Mouse (Mus musculus): ENCODE measurements around the gene Cyp27b1. TPM values are rescaled to one million over a fixed set of nuclear protein-coding genes. Genes with fewer than 3 reads are reported as not detected.
A peak's percentile ranks its signal among the peaks of the same experiment; 100 is the strongest.

The Cyp27b1 gene
- polyA plus RNA-seq (2014; fragmentation: Nextera tagmentation; extraction: Ambion mirVana) = 0.11 and 0.13 TPM in 2 replicates

DNA sequence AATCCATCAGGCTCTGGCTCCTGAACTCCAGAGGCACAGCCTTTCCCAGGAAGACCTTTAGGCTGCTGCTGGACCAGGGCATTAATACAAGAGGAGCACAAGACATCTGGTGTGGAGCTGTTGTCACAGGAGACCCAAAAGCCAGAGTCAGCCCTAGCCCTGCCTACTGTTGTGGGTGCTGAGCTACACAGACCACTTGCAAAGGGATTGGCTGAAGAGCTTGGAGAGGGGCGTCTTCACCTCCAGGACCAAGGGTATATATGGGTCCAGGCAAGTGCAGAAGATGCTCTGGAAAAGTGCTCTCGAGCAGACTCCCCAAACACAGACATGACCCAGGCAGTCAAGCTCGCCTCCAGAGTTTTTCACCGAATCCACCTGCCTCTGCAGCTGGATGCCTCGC is at the start of gene Cyp27b1:
TSS of gene Cyp27b1 (plus strand) at position 297 of the 400 bp plus-strand sequence.
- peaks cover 18% of the 10 kb centered on the region for H3K4me1 ChIP-seq (ENCODE audit: control insufficient read depth, insufficient read depth, low read length)
- 34% methylated on average over 5 of the region's 5 CpGs for WGBS (ENCODE audit: insufficient replicate concordance)

DNA sequence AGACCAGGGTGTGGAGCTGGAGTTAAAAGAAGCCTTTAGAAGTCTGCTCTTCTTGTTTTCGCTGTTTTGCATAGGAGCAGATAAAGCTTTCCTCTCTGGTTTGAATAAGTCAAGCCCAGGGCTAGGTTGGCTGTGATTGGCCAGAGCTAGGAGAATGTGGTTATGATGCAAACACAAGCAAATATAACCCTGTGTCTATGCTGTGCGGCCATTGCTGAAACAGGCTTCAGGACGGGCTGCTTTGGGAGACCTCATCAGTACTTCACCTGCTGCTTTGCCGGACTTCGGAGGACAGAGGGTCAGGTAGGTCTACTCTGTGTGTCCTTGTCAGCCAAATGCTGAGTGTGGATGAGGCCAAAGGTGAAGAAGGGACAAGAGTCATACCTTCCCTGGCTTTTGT is 47.5 kb upstream of the Cyp27b1 start, which contains the start of gene Avil:
TSS of gene Avil (plus strand) at position 181 of the 400 bp plus-strand sequence.
- H3K4me1 ChIP-seq (ENCODE audit: control insufficient read depth, insufficient read depth, low read length) = no peaks in the 10 kb centered on the region
- H3K9me3 ChIP-seq (replicated peaks; ENCODE audit: control insufficient read depth, low read length) = no peaks in the 10 kb centered on the region
- 83% methylated on average over 5 of the region's 5 CpGs for WGBS (ENCODE audit: insufficient replicate concordance)
- H3K9ac ChIP-seq (ENCODE audit: low read depth, low read length) = no peak within 1 kb of the TSS
- no peak within 1 kb of the TSS for H3K4me2 ChIP-seq
- no peak within 1 kb of the TSS for H3K27ac ChIP-seq (ENCODE audit: low read depth, low read length)
- H3K36me3 ChIP-seq (ENCODE audit: control insufficient read depth, insufficient read depth, low read length) = peaks cover 21% of the 10 kb centered on the region
- H3K27me3 ChIP-seq (ENCODE audit: control insufficient read depth, insufficient read depth, low read length) = no peaks in the 10 kb centered on the region
- no peak within 1 kb of the TSS for H3K4me3 ChIP-seq (ENCODE audit: low read depth, low read length)
- ATAC-seq (replicated peaks; ENCODE audit: insufficient number of reproducible peaks, low FRiP score, low TSS enrichment) = no peak

More for the DNA sequence above, at the start of gene Cyp27b1:
- Histone ChIP-seq H3K27ac (ENCODE audit: low read depth, low read length) (no peak within 1 kb of the TSS), H3K4me2 (peak within 1 kb of the TSS; percentile 34), H3K4me3 (ENCODE audit: low read depth, low read length) (peak within 1 kb of the TSS; percentile 25), H3K9me3 (replicated peaks; ENCODE audit: control insufficient read depth, low read length) (no peaks in the 10 kb centered on the region), H3K27me3 (ENCODE audit: control insufficient read depth, insufficient read depth, low read length) (peaks cover 57% of the 10 kb centered on the region), H3K36me3 (ENCODE audit: control insufficient read depth, insufficient read depth, low read length) (peaks cover 3% of the 10 kb centered on the region; the same call in 1 of the 2 replicates), H3K9ac (ENCODE audit: low read depth, low read length) (0 out of 2 replicates have a peak within 1 kb of the TSS, but pooled peaks have one; percentile 22)
- no peak for ATAC-seq (replicated peaks; ENCODE audit: insufficient number of reproducible peaks, low FRiP score, low TSS enrichment)

DNA sequence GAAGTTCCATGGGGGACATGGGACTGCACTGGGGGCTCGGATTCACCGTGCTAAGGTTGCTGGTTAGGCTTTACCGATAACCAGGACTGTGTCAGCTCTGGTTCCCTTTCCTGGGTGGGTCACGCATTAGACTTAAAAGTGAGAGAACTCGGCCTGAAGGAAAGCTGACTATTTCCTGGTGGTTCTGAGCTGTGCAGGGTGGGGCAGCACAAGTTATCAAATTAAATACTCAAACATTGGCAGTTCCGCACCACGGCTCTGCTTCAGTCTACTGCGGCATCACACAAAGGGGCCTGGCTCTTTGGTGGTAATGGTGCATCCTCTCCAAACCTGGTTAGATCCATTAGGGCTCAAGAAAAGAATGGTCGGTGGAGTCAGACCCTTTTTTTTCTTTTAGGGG is 46.8 kb upstream of the Cyp27b1 start:
- Histone ChIP-seq H3K4me1 (ENCODE audit: control insufficient read depth, insufficient read depth, low read length) (no peaks in the 10 kb centered on the region), H3K4me3 (ENCODE audit: low read depth, low read length) (no peak overlapping the region), H3K4me2 (no peak overlapping the region), H3K27ac (ENCODE audit: low read depth, low read length) (no peak overlapping the region), H3K9me3 (replicated peaks; ENCODE audit: control insufficient read depth, low read length) (no peaks in the 10 kb centered on the region), H3K27me3 (ENCODE audit: control insufficient read depth, insufficient read depth, low read length) (no peaks in the 10 kb centered on the region), H3K9ac (ENCODE audit: low read depth, low read length) (no peak overlapping the region), H3K36me3 (ENCODE audit: control insufficient read depth, insufficient read depth, low read length) (peaks cover 18% of the 10 kb centered on the region)
- ATAC-seq (replicated peaks; ENCODE audit: insufficient number of reproducible peaks, low FRiP score, low TSS enrichment) = no peak
- WGBS (ENCODE audit: insufficient replicate concordance) = 80% methylated on average over 9 of the region's 9 CpGs

- H3K9me3 ChIP-seq (replicated peaks; ENCODE audit: control insufficient read depth, low read length) = no peaks in the 10 kb centered on the region
- H3K4me2 ChIP-seq = no peak overlapping the region
- no peak overlapping the region for H3K9ac ChIP-seq (ENCODE audit: low read depth, low read length)
- no peak for ATAC-seq (replicated peaks; ENCODE audit: insufficient number of reproducible peaks, low FRiP score, low TSS enrichment)
- no peak overlapping the region for H3K27ac ChIP-seq (ENCODE audit: low read depth, low read length)
- no peak overlapping the region for H3K4me3 ChIP-seq (ENCODE audit: low read depth, low read length)
- 85% methylated on average over 1 of the region's 1 CpGs for WGBS (ENCODE audit: insufficient replicate concordance)
- peaks cover 18% of the 10 kb centered on the region for H3K36me3 ChIP-seq (ENCODE audit: control insufficient read depth, insufficient read depth, low read length)
- no peaks in the 10 kb centered on the region for H3K4me1 ChIP-seq (ENCODE audit: control insufficient read depth, insufficient read depth, low read length)
- no peaks in the 10 kb centered on the region for H3K27me3 ChIP-seq (ENCODE audit: control insufficient read depth, insufficient read depth, low read length)
Measured at GRCm38 (mm10) chr10:127002056-127002455, 46.0 kb upstream of the Cyp27b1 start.

GRCm38 (mm10) chr10:127002765-127003164 is 45.3 kb upstream of the Cyp27b1 start:
- H3K4me3 ChIP-seq (ENCODE audit: low read depth, low read length) = no peak overlapping the region

GRCm38 (mm10) chr10:127003334-127003733 is 44.7 kb upstream of the Cyp27b1 start:
- Histone ChIP-seq H3K27ac (ENCODE audit: low read depth, low read length) (no peak overlapping the region), H3K27me3 (ENCODE audit: control insufficient read depth, insufficient read depth, low read length) (no peaks in the 10 kb centered on the region), H3K4me3 (ENCODE audit: low read depth, low read length) (no peak overlapping the region), H3K4me1 (ENCODE audit: control insufficient read depth, insufficient read depth, low read length) (no peaks in the 10 kb centered on the region), H3K36me3 (ENCODE audit: control insufficient read depth, insufficient read depth, low read length) (peaks cover 10% of the 10 kb centered on the region), H3K9ac (ENCODE audit: low read depth, low read length) (no peak overlapping the region), H3K9me3 (replicated peaks; ENCODE audit: control insufficient read depth, low read length) (no peaks in the 10 kb centered on the region), H3K4me2 (no peak overlapping the region)
- no peak for ATAC-seq (replicated peaks; ENCODE audit: insufficient number of reproducible peaks, low FRiP score, low TSS enrichment)
- WGBS (ENCODE audit: insufficient replicate concordance) = 83% methylated on average over 8 of the region's 8 CpGs

More at GRCm38 (mm10) chr10:127002765-127003164, 45.3 kb upstream of the Cyp27b1 start:
- H3K4me2 ChIP-seq = no peak overlapping the region
- no peak for ATAC-seq (replicated peaks; ENCODE audit: insufficient number of reproducible peaks, low FRiP score, low TSS enrichment)
- no peaks in the 10 kb centered on the region for H3K27me3 ChIP-seq (ENCODE audit: control insufficient read depth, insufficient read depth, low read length)
- H3K9me3 ChIP-seq (replicated peaks; ENCODE audit: control insufficient read depth, low read length) = no peaks in the 10 kb centered on the region
- peaks cover 16% of the 10 kb centered on the region for H3K36me3 ChIP-seq (ENCODE audit: control insufficient read depth, insufficient read depth, low read length)
- 83% methylated on average over 5 of the region's 5 CpGs for WGBS (ENCODE audit: insufficient replicate concordance)
- no peaks in the 10 kb centered on the region for H3K4me1 ChIP-seq (ENCODE audit: control insufficient read depth, insufficient read depth, low read length)
- no peak overlapping the region for H3K9ac ChIP-seq (ENCODE audit: low read depth, low read length)
- H3K27ac ChIP-seq (ENCODE audit: low read depth, low read length) = no peak overlapping the region

- H3K4me1 ChIP-seq (ENCODE audit: control insufficient read depth, insufficient read depth, low read length) = no peaks in the 10 kb centered on the region
- no peak overlapping the region for H3K27ac ChIP-seq (ENCODE audit: low read depth, low read length)
- no peak overlapping the region for H3K4me2 ChIP-seq
- no peak for ATAC-seq (replicated peaks; ENCODE audit: insufficient number of reproducible peaks, low FRiP score, low TSS enrichment)
- H3K9me3 ChIP-seq (replicated peaks; ENCODE audit: control insufficient read depth, low read length) = no peaks in the 10 kb centered on the region
- 80% methylated on average over 7 of the region's 7 CpGs for WGBS (ENCODE audit: insufficient replicate concordance)
- H3K36me3 ChIP-seq (ENCODE audit: control insufficient read depth, insufficient read depth, low read length) = peaks cover 5% of the 10 kb centered on the region
- no peak overlapping the region for H3K9ac ChIP-seq (ENCODE audit: low read depth, low read length)
- no peak overlapping the region for H3K4me3 ChIP-seq (ENCODE audit: low read depth, low read length)
- H3K27me3 ChIP-seq (ENCODE audit: control insufficient read depth, insufficient read depth, low read length) = no peaks in the 10 kb centered on the region
Measured at GRCm38 (mm10) chr10:127003806-127004205, 44.2 kb upstream of the Cyp27b1 start.

DNA sequence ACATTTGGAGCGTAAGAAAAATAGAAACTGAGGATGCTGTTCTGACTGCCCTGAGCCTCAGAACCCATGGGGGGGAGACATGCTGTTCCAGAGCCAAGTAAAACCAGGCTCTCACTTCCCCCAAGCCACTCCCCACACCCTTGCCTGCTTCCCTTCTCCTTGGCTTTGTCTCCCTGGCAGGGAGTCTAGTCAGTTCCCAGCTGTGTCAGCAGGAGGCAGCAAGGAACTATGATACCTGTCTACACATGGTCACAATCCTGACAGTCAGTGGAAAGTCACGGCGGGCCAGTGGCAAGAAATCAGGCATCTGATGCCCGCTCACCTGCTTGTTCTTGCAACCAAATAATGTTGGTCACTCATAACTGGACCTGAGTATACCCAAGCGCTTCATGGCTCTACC is 31.6 kb upstream of the Cyp27b1 start:
- Histone ChIP-seq H3K9me3 (replicated peaks; ENCODE audit: control insufficient read depth, low read length) (no peaks in the 10 kb centered on the region), H3K4me2 (no peak overlapping the region), H3K36me3 (ENCODE audit: control insufficient read depth, insufficient read depth, low read length) (0 out of 2 replicates have a peak, but pooled peaks cover 3% of the 10 kb centered on the region), H3K4me3 (ENCODE audit: low read depth, low read length) (no peak overlapping the region), H3K27ac (ENCODE audit: low read depth, low read length) (no peak overlapping the region), H3K4me1 (ENCODE audit: control insufficient read depth, insufficient read depth, low read length) (no peaks in the 10 kb centered on the region), H3K9ac (ENCODE audit: low read depth, low read length) (no peak overlapping the region), H3K27me3 (ENCODE audit: control insufficient read depth, insufficient read depth, low read length) (no peaks in the 10 kb centered on the region)
- ATAC-seq (replicated peaks; ENCODE audit: insufficient number of reproducible peaks, low FRiP score, low TSS enrichment) = no peak
- WGBS (ENCODE audit: insufficient replicate concordance) = 57% methylated on average over 5 of the region's 5 CpGs

DNA sequence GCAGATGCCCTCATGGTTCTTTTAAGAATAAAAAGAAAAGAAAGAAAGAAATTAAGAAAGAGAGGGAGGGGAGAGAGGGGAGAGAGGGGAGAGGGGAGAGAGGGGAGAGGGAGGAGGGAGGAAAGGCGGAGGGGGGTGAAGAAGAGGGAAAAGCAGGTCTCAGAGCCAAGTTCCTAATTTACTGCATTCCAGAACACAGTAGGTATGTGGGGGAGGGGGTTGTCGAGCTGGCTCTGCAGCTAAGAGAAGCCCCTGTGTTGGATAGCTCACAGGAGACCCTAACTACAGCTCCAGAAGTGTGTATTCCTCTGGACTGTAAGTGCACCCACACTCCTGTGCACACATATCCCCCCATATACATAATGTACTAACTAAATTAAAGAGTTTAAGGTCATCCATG is 31.0 kb upstream of the Cyp27b1 start:
- Histone ChIP-seq H3K9me3 (replicated peaks; ENCODE audit: control insufficient read depth, low read length) (no peaks in the 10 kb centered on the region), H3K27me3 (ENCODE audit: control insufficient read depth, insufficient read depth, low read length) (no peaks in the 10 kb centered on the region), H3K4me3 (ENCODE audit: low read depth, low read length) (no peak overlapping the region), H3K27ac (ENCODE audit: low read depth, low read length) (no peak overlapping the region), H3K4me2 (no peak overlapping the region), H3K9ac (ENCODE audit: low read depth, low read length) (no peak overlapping the region), H3K4me1 (ENCODE audit: control insufficient read depth, insufficient read depth, low read length) (no peaks in the 10 kb centered on the region), H3K36me3 (ENCODE audit: control insufficient read depth, insufficient read depth, low read length) (0 out of 2 replicates have a peak, but pooled peaks cover 3% of the 10 kb centered on the region)
- WGBS (ENCODE audit: insufficient replicate concordance) = 21% methylated on average over 2 of the region's 2 CpGs
- ATAC-seq (replicated peaks; ENCODE audit: insufficient number of reproducible peaks, low FRiP score, low TSS enrichment) = no peak

Measured in heart, embryonic 11.5 days (tissue).